Mouse (Mus musculus) megakaryocyte-erythroid progenitor cell, adult 5-6 weeks (primary cell): ENCODE measurements around the gene Fbxo34. TPM values are rescaled to one million over a fixed set of nuclear protein-coding genes. Genes with fewer than 3 reads are reported as not detected.

Experiments used
- ATAC-seq: replicated peaks from 2 replicates; pipeline ENCODE4 v1.8.0; 2016; ENCODE audit warnings: mild to moderate bottlenecking, inconsistent platforms; ENCODE audit not compliant: severe bottlenecking, poor library complexity, low FRiP score, low TSS enrichment
- total RNA-seq, 2 experiments: library from RNA; stranded (forward) in 1 of 2; stranded (reverse) in 1 of 2; fragments of 200-1000, 215-1000 nt in 1 of 2; fragments of >200 nt in 1 of 2; fragmentation: Nextera tagmentation in 1 of 2; gene quantifications; 2 replicates each; pipeline ENCODE4 v1.2.3; 2014 to 2017

Gene Fbxo34
- total RNA-seq, 2 experiments from 2014 or later: 14.5 to 16.0 TPM

DNA sequence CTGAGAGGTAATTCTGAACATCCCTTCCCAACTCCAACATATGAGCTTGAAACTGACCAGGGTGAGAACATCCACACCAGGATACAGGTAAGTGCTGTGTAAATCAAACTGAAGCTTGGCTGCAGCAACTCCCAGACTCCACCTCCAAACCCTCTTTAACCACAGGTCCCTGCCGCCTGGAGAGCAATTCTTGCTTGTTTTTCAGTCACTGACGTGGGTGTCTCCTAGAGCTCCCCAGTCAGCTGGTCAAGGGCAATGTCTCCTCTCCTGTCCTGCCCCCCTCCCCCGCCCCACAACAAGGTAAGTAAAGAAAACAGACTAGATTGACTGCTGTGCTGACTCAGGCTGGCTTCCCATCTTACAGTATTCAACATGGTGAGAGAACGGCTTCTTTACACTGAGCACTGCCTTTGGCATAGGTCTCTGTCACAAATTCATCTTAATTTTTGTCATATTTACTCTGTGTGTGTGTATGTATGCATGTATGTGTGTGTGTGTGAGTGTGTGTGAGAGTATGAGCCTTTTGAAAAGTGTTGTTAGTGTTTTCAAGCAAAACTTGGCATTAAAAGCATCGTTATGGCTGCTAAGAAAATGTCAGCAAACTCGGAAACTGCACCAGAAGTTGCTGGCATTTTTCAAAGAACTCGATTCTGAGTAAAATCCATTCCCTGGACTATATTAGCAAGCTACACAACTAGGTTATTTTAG lies 15.4 kb downstream of the Fbxo34 start:
- no peak for ATAC-seq

DNA sequence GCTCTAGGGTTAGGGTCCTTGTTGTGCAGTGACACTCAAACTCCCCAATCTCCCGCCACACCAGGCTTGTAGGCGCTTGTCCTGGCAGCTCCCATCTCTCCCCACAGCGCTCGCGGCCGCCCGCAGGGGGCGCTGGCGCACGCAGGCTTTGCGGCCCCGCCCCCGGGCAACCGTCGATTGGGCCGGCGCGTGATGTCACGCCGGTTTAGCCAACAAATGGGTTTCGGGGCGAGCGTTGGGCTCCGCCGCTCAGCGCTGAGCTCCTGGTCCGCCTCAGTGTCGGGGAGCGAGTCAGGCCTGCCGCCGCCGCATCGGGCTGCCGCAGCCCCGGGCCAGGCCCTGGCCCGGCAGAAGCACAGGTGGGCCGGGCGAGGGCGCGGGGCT lies 22.1 kb downstream of the Fbxo34 start:
- ATAC-seq: peak; percentile 78

DNA sequence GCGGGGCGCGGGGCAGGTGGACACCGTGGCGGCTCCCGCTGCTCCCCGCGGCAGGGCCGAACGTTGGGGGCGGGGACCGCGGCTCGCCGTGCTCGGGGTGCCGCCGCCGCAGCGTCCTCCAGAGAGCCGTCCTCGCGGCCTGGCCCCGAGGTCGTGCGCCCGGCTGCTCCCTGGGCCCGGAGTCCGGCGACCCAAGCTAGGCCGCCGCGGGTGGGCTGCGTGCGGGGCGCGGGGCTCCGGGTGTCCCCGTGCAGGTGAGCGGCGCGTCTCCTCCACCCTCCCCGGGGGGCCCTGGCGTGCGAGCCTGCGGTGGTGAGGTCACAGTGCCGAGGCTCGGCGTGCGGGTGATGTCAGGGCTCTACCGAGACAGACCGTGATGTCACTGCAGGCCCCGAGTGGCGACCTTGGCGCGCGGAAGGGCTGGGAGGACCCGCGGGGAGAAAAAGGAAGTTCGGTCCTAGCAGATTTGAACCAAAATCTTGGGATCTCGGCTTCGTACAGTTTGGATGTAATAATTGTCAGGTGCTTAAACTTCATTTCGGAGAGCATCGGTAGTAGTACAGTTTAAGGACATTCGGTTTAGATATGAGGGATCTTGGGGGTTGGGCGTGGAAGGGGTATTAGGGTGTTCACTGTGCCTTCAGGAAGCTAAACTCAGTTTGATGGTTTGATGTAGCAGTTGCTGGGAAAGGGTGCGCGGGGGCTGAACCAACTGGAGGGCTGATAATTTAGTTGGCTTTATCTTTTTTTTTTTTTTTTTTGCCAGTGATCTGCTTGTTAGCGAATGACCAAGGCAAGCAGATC lies 22.7 kb downstream of the Fbxo34 start:
- peak; percentile 76 for ATAC-seq

DNA sequence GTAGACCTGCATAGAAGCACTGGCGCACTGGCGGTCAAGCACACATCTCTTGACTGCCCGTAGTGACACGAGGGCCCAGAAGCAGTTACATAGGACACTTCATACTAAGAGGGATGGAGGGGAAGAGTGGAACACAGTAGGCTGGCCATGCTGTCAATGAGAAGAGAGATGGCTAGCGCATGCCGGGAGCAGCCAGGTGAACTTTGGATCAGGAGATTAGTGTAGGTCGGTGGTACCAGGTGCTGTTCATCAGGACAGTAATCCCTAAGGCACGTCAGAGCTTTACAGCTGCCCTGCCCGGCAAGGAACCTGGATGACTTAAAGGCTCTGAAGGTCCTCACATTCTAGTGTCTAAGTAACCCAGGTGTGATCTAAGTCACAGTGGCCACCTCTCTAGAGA lies 23.7 kb downstream of the Fbxo34 start:
- ATAC-seq: no peak

DNA sequence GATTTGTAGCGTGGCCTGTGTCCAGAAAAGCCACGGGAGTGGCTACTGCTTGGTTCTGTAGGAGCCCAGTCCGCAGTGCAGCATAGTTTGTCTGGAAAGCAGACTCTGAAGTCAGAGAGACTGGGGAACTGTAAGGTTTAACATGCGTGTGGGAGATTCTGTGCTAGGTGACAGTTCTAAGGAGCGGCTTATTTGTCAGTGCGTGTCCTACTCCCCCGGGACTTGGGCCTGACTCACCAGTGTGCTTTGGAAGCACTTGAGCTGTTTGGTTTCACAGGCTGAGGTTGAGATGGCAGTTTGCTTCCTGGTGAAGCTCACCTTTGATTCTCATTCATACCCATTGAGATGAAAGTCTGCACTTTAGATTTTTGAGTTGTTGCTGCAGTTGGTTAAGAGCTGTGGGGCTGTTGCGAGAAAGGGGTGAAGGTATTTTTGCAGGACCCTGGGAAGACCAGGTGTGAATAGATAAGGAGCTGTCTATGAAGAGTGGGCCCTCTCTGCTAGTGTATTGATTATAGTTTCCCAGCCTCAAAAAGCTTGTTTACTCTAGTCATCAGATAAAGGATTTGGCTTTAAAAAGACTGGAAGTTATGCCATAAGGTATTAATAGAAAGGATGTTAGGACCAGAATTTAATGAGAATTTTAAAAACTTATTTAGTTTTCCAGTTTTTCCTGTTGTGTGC lies 24.5 kb downstream of the Fbxo34 start:
- no peak for ATAC-seq

DNA sequence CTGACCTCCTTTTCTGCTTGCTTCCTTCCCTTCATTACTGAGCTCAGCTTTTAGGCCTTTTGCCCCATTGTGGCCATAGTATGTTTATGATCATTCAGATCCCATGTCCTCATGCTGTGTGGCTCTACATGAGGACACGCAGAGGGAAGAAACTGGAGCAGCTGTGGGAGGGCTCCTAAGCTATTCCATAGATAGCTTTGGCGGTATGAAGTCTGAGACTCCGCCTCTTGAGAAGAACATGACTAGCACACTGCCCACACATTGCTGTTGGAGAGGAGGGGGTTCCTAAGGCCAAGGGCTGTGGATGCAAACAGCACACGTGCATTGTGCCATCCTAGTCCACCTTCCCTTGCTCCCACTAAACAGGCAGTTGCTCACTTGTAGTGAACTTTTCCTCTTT lies 26.0 kb downstream of the Fbxo34 start:
- ATAC-seq: no peak

DNA sequence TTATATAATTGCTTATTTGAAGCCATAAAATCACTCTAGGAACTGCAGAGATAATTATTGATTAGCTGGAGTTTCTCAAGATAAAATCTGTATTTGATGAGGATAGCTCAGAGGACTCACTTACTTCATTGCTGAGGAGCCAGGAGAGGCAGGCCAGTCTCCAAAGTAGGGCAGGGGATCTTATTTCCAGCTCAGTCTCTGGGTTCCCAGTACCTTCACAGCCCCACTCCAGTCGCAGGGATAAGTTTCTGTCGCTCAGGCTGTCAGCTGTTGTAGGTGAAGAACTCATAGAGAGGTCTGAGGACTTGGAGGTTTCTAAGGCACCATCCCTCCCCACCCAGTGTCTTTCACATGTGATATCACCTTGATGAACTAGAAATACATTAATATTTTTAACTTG lies 27.5 kb downstream of the Fbxo34 start:
- no peak for ATAC-seq

DNA sequence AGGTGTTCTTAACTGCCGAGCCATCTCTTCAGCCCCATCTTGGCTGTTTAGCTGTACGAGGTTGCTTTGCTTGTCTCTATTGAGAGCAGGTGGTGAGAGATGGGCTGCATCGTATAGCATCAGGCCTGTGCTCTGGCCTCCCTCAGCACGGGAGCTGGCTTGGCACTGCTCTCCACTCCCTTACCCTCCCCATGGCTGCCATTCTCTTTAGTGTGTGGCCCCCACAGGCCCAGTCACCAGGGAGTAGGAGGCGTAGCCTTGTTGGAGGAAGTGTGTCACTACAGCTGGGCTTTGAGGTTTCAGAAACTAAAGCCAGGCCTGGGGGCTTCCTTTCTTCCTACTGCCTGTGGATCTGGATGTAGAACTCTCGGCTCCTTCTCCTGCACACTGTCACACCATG lies 32.0 kb downstream of the Fbxo34 start:
- ATAC-seq: 0 out of 2 replicates have a peak, but pooled peaks have one; percentile 28

DNA sequence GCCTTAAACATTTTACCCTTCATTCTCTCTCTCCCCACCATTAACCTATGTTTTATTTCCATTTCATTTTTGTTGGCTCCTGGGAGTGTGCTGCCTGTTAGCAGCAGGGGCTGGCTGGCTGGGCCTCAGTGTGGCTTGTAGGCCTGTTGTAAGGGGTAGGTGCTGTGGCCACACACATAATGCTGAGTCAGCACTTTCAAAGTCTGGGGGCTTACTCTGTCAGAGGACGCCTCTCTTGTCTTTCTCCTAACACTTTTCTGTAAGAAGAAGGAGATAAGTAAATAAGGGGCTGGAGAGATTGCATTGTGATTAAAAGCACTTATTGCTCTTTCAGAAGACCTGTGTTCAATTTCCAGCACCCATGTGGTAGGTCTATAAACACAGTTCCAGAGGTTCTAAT lies 32.9 kb downstream of the Fbxo34 start:
- no peak for ATAC-seq

DNA sequence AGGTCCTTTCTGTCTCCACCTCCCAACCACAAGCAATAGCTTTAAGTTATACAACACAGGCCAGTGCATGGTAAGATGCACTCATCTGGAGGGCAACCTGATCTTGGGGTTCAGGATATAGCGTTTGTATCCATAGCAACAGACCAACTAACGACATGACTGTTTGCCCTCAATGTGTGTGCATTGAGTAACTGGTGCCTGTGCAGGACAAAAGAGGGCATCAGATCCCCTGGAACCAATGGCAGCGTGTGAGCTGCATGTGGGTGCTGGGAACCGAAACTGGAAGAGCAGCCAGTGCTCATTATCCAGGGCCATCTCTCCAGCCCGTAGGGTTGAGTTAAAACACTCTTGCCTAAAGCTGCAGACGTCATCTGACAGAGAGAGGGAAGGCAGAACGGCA lies 38.5 kb downstream of the Fbxo34 start:
- no peak for ATAC-seq

DNA sequence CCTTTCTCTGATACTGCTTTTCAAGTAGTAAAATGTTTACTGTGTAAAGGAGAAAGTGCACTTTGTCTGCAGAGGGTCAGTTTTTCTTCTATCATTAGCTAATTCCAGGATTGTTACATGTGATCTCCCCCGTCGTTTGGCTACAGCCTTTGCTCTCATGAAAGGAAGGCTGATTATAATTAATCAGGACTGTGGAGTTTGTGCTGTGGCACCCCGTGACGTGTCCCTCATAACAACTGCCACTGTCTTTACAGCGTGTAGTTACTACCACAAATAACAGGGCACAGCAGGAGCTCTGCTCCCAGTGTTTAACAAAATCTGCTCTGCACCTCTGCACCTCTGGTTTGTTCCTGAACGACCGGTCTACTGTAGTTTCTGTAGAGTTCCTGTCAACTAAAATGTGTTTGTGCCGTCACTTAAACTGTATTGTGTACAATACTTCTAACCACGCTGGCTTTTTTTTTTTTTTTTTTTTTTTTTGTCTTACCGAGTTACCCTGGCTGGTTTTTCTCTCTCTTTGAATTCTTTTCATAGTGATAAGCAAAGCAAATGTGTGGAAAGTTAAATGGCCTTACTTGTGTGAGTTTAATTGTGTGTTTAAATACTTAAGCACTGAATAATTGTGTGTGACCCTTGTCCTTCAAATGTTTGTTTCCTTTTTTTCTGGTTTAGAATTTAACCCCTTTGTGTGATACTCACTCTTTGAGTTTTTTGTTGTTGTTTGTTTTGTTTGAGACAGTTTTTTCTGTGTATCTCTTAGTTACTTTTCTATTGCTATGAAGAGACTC lies 39.3 kb downstream of the Fbxo34 start:
- no peak for ATAC-seq

DNA sequence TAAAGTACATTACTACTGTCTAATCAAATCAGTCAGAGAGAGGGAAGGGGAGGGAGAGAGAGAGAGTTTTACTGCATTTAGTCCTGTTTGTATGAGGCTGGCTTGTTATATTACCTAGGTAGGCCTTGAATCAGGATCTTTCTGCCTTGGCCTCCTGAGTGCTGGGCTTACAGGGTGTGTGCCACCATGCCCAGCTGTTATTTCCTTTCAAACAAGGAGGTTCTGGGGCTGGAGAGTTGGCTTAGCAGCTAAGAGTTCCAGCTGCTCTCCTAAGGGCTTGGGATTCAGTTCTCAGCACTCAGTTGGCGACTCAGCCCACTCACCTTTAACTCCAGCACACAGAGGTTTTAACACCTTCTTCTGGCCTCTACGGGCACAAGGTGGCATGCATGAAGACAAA lies 40.5 kb downstream of the Fbxo34 start:
- no peak for ATAC-seq

DNA sequence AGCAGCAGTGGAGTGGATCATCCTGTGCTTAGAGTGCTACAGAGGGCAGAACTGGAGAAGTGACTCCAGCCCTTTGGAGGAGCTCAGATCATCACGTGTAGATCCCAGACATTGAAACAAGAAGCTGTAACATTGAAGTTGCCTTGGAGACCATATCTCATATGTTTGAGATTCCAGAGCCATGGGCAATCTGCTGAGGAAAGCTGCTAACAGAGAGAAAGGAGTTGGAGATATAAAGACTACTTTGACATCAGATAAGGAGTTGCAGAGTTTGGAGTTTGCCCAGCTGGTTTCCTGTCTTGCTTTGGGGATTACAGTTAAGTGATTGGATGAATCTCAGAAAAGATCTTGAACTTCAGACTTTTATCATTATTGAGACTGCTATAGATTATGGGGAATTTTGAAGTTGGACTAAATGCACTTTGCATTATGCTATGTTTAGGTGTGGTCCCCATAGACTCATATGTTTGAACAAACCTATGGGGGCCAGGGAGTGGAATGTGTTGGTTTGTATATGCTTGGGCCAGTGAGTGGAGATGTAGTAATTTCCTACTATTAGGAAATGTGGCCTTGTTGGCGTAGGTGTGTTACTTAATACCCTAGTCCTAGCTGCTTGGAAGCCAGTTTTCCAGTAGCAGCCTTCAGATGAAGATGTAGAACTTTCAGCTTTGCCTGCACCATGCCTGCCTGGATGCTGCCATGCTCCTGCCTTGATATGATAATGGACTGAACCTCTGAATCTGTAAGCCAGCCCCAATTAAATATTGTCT lies 43.6 kb downstream of the Fbxo34 start:
- ATAC-seq: no peak

DNA sequence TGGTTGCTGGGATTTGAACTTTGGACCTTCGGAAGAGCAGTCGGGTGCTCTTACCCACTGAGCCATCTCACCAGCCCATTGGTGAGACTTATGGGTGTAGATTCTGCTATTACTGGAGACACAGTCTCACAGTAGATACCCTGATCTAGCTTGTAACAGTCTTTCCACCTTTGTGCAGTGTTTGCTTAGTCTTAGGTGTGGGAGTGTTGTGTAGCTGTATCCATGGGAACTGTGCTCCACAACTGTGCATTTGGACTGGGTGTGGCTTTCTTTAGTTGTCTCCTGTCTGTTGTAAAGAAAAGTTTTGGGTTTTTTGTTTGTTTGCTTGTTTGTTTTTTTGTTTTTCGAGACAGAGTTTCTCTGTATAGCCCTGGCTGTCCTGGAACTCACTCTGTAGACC lies 45.7 kb downstream of the Fbxo34 start:
- no peak for ATAC-seq

DNA sequence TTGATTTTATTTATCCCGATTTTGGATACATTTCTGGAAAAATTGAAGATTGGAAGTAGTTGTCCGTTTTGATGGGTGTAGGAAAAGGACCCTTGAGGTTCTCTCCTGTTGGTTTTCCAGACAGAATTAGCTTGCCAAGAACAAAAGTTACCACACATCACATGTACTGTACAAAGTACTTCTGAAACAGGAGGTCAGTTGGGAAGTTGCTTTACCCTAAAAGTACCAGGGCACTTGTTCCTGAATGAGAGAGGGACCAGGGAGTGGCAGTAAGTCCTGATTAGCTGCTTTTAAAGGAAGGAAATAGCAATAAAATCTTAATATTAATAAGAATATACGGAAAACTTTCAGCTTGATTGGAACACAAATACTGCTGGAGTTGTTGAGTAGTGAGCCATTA lies 46.9 kb downstream of the Fbxo34 start:
- ATAC-seq: no peak

DNA sequence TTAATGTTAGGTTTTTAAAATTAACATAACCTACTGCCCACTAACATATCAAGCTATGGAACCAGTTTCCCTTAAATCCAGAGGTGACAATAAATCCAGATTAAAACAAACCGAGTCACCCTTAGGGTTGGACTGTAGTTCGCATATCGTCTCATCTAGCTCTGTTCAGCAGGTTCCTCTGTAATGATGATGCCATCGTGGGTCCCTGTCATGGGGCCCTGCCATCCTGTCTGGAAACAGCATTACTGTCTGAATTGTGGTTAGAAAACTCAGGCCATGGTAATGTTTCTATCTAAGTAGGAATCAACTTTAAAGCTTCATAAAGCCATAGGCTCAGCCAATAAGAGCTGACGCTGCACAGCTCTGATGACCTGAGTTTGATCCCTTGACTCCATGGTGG lies 48.4 kb downstream of the Fbxo34 start:
- no peak for ATAC-seq

DNA sequence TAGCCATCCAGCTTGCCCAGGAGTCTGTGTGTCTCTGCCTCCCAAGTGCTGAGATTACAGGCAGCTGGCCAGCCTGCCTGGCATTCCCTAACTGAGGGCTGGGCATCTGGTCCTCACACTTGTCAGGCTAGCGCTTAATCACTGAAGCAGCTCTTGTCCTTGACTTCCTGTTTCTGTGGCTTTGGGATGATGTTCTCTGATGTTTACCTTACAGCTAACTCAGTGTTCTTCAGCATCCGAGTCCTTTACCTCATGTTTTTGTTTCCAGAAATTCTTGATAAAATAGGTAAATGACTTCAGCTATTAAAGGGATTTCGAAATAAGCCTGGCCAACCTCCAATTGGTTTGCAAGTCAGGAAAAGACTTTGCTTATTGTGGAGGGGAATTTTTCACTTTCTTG lies 53.8 kb downstream of the Fbxo34 start:
- no peak for ATAC-seq

DNA sequence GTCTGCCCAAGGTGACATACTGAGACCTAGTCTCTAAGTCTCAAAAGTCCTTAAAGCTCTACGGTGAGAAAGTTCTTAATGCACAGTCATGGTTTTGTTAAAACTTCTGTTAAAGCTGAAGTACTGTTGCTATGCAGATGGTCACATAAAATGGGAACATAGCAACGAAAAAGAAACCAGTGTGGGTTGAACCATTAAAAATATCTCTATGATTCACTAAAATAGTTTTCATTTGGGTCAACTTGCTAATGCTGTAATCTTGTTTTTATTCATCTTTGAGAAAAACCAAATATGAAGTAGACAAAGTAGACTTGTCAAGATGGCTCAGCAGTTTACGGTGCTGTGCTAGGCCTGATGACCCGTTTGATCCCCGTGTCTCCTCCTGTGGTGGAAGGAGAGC lies 56.5 kb downstream of the Fbxo34 start:
- ATAC-seq: no peak

DNA sequence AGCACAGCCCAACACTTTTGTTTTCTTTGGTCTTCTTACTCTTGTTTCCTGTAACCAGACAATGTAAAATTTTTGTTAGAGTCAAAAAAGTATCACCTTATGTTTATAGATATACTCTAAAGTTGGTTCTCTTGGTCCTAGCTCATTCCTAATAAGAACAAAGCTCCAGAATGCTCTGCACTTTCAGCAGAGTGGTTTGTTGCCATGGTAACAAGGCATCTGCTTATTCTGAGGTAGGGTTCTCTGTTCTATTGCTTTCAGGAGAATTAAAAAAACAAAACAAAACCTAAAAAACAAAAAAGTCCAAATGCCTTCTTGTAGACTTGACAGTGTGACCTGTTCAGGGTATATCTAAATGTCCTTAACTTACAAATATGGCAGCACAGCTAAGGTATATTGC lies 57.8 kb downstream of the Fbxo34 start:
- no peak for ATAC-seq
